Mouse (Mus musculus): ENCODE data around the gene Nkapl.

DNA sequence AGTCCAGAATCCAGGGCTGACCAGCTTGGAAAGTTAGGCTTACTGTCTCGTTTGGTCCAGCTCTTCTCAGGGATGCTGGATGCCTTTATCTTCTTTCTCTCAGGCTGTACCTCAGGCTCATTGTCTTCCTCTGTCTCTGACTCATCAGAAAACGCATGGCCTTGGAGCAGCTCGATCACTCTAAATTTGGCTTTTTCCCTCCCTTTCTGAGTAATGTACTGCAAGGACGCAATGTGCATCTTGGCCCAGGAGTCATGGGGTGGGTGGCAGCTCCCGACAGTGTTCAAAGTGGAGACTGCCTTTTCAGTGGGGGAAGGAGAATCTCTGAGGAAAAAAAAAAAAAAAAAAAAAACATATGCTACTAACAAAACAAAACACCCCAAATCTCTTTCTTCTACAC is 45.0 kb downstream of the Nkapl start:
- TF ChIP-seq CTCF (IDR thresholded peaks at IDR 0.05; ENCODE audit: low read depth) (no peak), EP300 (optimal IDR thresholded peaks at IDR 0.05) (no peak)

Measured in stomach, postnatal 0 days (tissue).